Mouse (Mus musculus) liver, embryonic 15.5 days (tissue): ENCODE results near the gene Syde2. TPM values are rescaled to one million over a fixed set of nuclear protein-coding genes. Genes with fewer than 3 reads are reported as not detected.
A peak's percentile ranks its signal among the peaks of the same experiment; 100 is the strongest.

Experiments used
- ATAC-seq: fragments of 200-750 bp; cut with Nextera tagmentation; 2 replicates; pipeline ENCODE4 v1.8.0; 2017; ENCODE audit warnings: moderate number of reproducible peaks, mild to moderate bottlenecking, moderate library complexity; ENCODE audit not compliant: insufficient read depth
- H3K27ac ChIP-seq: fragments of 300-500 bp; sonication (generic); replicated peaks from 2 replicates; pipeline ENCODE4 v1.5.1; 2015; ENCODE audit warnings: mild to moderate bottlenecking, inconsistent platforms
- H3K27me3 ChIP-seq: fragments of 300-500 bp; sonication (generic); 2 replicates; pipeline ENCODE4 v1.6.1; 2015; ENCODE audit warnings: mild to moderate bottlenecking, inconsistent platforms
- H3K36me3 ChIP-seq: fragments of 300-500 bp; sonication (generic); replicated peaks from 2 replicates; pipeline ENCODE4 v1.6.1; 2015; ENCODE audit warnings: moderate library complexity, mild to moderate bottlenecking, inconsistent platforms
- H3K4me1 ChIP-seq: fragments of 300-500 bp; sonication (generic); replicated peaks from 2 replicates; pipeline ENCODE4 v1.6.1; 2015; ENCODE audit warnings: inconsistent platforms
- H3K4me2 ChIP-seq: fragments of 300-500 bp; sonication (generic); 2 replicates; pipeline ENCODE4 v1.6.1; 2015; ENCODE audit warnings: moderate library complexity, mild to moderate bottlenecking, inconsistent platforms
- H3K4me3 ChIP-seq: fragments of 300-500 bp; sonication (generic); replicated peaks from 2 replicates; pipeline ENCODE4 v1.5.1; 2015; ENCODE audit warnings: mild to moderate bottlenecking, inconsistent platforms
- H3K9ac ChIP-seq: fragments of 300-500 bp; sonication (generic); 2 replicates; pipeline ENCODE4 v1.6.1; 2015; ENCODE audit warnings: moderate library complexity, mild to moderate bottlenecking, inconsistent platforms
- H3K9me3 ChIP-seq: fragments of 300-500 bp; sonication (generic); replicated peaks from 2 replicates; pipeline ENCODE4 v1.6.1; 2016; ENCODE audit warnings: inconsistent platforms
- WGBS: fragments of 180-500 bp; shearing (Covaris S2); methylation state at CpG from one replicate; pipeline ENCODE4 v1.1.7; 2015; ENCODE audit warnings: mixed read lengths; ENCODE audit not compliant: insufficient replicate concordance; 5-methylcytosine and 5-hydroxymethylcytosine counted together
- polyA plus RNA-seq: library from polyadenylated mRNA; unstranded; fragments of >200 nt; fragmentation: Nextera tagmentation; extraction: Ambion mirVana; gene quantifications from 2 replicates; pipeline ENCODE4 v1.2.1, GENCODE M21; 2015

Syde2 gene
- polyA plus RNA-seq, 1 experiment from 2014 or later = 0.52 TPM

DNA sequence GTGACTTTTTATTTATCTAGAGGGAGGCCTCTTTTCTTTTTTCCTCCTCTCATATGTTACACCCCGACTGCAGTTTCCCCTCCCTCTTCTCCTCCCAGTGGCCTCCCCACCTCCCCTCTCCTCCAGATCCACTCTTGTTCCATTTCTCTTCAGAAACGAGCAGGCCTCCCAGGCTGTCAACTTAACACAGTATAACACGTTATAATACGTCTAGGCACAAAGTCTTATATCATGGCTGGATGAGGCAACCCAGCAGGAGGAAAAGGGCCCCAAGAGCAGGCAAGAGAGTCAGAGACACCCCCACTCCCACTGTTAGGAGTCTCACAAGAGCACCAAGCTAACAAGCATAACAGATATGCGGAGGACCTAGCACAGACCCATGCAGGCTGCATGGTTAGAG lies 45.3 kb downstream of the Syde2 start:
- Histone ChIP-seq H3K27me3 (no peaks in the 10 kb centered on the region), H3K9me3 (no peaks in the 10 kb centered on the region), H3K4me3 (no peak overlapping the region), H3K36me3 (no peaks in the 10 kb centered on the region), H3K27ac (no peak overlapping the region), H3K9ac (no peak overlapping the region), H3K4me1 (peaks cover 11% of the 10 kb centered on the region; the same call in 1 of the 2 replicates), H3K4me2 (no peak overlapping the region)
- ATAC-seq = no peak
- 65% methylated on average over 5 of the region's 5 CpGs for WGBS

DNA sequence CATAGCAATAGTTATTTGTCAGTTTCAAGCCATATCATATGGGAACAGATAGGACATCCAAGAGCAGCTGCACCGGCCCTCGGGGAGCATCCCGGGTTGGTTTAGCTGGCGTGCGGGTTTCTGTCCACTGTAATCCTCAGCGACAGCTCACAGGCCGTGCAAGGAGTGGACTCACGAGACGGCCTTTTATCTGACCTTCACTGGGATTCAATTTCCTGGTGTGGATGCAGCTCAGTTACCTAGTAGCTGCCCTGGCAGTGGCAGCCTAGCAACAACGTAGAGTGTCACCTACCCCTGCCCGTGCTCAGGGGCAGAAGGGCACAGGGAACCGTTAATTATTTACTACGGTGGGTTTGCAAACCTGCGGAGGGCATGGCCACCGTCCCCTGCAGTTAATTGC lies 50.2 kb downstream of the Syde2 start:
- Histone ChIP-seq H3K4me1 (no peaks in the 10 kb centered on the region), H3K36me3 (no peaks in the 10 kb centered on the region), H3K27me3 (no peaks in the 10 kb centered on the region), H3K4me2 (peak overlapping the region; percentile 10; the same call in 1 of the 2 replicates), H3K9me3 (no peaks in the 10 kb centered on the region), H3K27ac (no peak overlapping the region), H3K4me3 (no peak overlapping the region), H3K9ac (no peak overlapping the region)
- WGBS = 64% methylated on average over 15 of the region's 15 CpGs
- peak; percentile 40; the same call in 1 of the 2 replicates for ATAC-seq

DNA sequence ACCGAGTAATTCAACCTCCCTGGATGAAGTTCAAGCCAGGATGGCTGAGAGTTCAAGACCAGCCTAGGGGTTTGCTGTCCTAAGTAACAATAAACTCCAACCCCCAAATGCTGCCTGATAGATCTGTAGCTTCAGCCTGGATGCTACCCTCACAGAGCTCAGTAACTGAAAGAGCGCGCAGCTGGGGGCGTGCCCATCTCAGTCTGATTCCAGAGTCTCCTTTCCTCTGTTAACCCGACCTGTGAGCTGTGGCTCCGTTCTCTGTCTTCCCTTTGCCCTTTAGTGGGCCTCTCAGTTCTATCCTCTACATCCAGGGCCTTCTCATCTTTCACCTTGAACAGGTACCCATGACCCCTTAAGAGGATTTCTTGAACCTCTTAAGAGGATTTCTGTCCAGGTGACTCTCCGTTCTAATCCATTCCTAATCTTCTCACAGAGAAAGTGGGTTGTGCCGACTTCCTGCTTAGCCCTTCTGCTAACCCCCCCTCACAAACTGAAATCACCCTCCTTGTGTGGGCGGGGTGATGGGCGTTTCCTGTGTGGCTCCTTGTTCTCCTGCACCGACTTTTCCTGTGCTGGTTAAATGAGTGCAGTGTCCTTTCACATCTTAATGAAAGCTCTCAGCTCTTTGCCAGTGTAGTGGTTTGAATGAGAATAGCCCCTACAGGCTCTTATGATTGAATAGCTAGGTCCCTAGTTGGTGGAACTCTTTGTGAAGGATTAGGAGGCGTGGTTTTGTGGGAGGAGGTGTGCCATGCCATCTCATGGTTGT lies 51.6 kb downstream of the Syde2 start:
- H3K27me3 ChIP-seq = no peaks in the 10 kb centered on the region
- H3K27ac ChIP-seq = no peak overlapping the region
- H3K4me2 ChIP-seq = peak overlapping the region; percentile 20; the same call in 1 of the 2 replicates
- no peak overlapping the region for H3K9ac ChIP-seq
- no peak overlapping the region for H3K4me3 ChIP-seq
- no peaks in the 10 kb centered on the region for H3K9me3 ChIP-seq
- no peak for ATAC-seq
- H3K36me3 ChIP-seq = no peaks in the 10 kb centered on the region
- WGBS = 45% methylated on average over 12 of the region's 12 CpGs
- H3K4me1 ChIP-seq = no peaks in the 10 kb centered on the region

DNA sequence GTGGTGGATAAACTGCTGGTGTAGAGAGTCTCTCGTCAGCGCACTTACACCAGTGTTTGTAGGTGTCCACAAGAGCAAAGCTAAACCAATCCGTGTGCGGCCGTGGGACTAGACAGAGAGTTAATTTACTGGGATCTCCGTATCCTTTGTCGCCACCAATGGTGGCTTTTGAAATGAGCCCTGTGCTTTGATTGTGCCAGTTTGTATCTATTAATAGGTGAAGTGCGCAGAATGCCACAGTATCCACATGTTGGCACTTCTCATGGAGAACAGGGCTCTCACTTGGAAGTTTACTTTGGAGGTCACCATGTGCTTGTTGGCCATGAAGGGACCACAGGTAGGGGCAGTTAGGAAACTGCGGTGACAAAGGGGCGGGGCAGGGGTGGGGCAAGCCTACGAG lies 53.7 kb downstream of the Syde2 start:
- Histone ChIP-seq H3K4me3 (no peak overlapping the region), H3K27me3 (no peaks in the 10 kb centered on the region), H3K27ac (no peak overlapping the region), H3K9ac (no peak overlapping the region), H3K4me2 (no peak overlapping the region), H3K36me3 (no peaks in the 10 kb centered on the region), H3K4me1 (no peaks in the 10 kb centered on the region), H3K9me3 (no peaks in the 10 kb centered on the region)
- no peak for ATAC-seq
- 78% methylated on average over 11 of the region's 11 CpGs for WGBS

DNA sequence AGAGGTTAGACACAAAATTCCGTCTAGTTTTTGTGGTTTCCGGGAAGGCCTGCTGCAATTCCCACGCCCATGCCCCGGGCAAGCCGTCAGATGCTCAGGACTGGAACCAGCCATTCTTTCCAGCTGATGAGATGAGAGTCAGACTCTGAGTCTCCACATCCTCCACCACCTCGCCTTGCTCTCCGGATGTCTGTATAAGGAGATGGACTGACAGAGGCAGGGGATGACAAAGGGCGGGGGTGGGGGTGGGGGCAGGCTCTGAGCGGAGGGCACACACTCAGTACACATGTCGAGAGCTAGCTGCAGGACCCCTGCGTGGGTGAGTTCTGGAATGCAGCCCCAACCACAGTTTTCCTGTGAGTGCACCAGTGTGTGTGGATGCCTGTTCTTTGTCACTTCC lies 57.3 kb downstream of the Syde2 start:
- Histone ChIP-seq H3K36me3 (no peaks in the 10 kb centered on the region), H3K4me1 (no peaks in the 10 kb centered on the region), H3K27ac (no peak overlapping the region), H3K27me3 (no peaks in the 10 kb centered on the region), H3K9me3 (no peaks in the 10 kb centered on the region), H3K9ac (no peak overlapping the region), H3K4me3 (no peak overlapping the region), H3K4me2 (no peak overlapping the region)
- no peak for ATAC-seq
- 20% methylated on average over 11 of the region's 11 CpGs for WGBS

DNA sequence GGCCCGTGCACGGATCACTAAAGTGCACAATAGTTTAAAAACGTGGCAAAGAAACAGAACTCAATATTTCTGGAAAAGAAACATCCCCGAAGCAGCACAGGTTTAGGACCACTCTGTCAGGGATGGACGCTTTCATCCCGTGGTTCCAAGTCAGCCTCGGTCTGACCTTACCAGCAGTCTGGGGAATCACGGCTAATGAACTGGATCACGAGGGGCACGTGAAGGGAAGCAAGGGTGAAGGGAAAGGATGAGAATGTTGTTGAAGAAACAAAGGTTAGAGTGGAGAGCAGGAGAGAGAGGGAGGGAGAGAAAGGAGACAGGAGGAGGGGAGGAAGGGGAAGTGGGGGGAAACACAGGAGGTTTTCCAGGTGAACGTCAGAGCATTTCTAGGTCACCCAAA lies 58.4 kb downstream of the Syde2 start:
- H3K36me3 ChIP-seq = no peaks in the 10 kb centered on the region
- no peaks in the 10 kb centered on the region for H3K9me3 ChIP-seq
- no peaks in the 10 kb centered on the region for H3K4me1 ChIP-seq
- no peaks in the 10 kb centered on the region for H3K27me3 ChIP-seq
- 65% methylated on average over 11 of the region's 11 CpGs for WGBS
- no peak overlapping the region for H3K9ac ChIP-seq
- H3K4me2 ChIP-seq = no peak overlapping the region
- no peak overlapping the region for H3K4me3 ChIP-seq
- H3K27ac ChIP-seq = no peak overlapping the region
- no peak for ATAC-seq

DNA sequence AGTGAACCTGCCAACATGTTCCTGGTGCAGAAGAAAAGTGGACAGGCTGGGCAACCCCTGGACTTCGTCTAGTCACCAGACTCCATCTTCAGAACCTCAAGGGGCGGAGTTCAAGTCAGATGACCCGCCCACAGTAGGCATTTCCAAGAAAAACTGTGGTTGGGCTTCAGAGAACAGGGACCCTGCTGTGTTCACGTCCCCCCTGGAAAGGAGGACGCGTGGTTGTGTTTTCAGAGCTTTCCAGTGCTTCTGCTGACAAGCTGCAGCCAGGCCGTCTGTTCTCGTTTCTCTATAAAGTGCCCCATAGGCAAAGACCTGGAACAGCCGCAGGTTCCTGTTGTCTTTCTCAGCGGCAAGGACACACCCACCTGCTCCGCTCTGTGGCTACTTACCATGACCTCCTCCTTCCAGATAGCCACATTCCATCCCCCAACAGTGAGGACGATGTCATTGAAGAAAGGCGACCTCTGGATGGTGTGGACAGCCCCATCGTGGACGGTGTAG lies 60.1 kb downstream of the Syde2 start:
- Histone ChIP-seq H3K9me3 (no peaks in the 10 kb centered on the region), H3K36me3 (no peaks in the 10 kb centered on the region), H3K9ac (no peak overlapping the region), H3K27ac (no peak overlapping the region), H3K4me3 (peak overlapping the region; percentile 11; the same call in 1 of the 2 replicates), H3K4me1 (no peaks in the 10 kb centered on the region), H3K4me2 (peak overlapping the region; percentile 52), H3K27me3 (no peaks in the 10 kb centered on the region)
- 14% methylated on average over 15 of the region's 15 CpGs for WGBS
- peak; percentile 31; the same call in 1 of the 2 replicates for ATAC-seq

DNA sequence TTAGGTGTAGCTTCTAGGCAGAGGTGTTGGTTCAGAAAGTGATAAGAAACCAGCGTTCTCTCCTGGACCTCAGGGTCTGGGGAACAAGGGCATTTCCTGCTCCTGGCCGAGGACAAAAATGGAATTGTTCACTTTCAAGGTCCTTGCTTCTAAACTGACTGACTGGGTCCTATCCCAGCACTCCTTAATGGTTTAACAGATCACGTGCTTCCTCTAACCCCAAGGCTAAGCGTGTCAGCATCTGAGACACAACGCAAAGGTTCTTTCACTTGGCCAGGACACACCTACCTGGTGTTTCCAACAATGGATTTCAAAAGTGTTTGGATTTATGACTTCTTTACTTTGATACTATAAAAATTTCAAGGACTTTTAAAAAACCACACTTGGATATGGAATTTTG lies 62.3 kb downstream of the Syde2 start:
- Histone ChIP-seq H3K27ac (no peak overlapping the region), H3K27me3 (no peaks in the 10 kb centered on the region), H3K4me3 (no peak overlapping the region), H3K9ac (no peak overlapping the region), H3K4me1 (no peaks in the 10 kb centered on the region), H3K9me3 (no peaks in the 10 kb centered on the region), H3K36me3 (no peaks in the 10 kb centered on the region), H3K4me2 (no peak overlapping the region)
- ATAC-seq = no peak
- WGBS = 48% methylated on average over 5 of the region's 5 CpGs

DNA sequence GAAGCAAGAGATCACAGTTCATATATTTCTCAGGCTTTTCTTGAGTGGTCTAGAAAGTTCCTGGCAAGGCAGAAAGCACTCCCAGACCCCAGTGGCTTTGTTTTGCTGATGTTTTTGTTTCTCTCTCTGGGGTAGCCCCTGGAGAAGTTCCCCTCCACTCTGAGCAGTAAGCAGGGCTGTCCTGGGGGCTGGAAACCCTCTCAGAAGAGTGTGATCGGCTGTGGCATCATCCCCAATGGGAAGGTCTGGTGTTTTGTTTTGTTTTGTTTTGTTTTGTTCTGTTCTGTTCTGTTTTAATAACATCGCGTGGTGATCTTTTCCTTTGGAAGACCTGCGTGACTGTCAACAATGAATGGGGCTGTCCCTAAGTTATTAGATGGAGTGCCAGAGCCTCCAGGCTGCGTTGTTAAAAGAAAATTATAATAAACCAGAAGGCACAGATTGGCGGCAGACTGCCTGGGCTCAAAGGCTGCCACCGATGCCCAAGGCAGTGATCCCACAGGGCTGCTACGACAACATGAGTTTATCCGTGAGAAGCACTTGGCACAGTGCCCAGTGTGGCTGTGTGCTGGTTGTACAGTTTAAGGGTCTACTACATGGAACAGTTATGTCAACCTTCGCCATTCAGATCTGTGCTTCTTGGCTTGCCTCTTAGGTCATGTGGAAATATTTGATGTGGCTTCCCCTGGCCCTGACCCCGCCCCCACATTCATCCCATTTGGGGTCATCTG lies 63.8 kb downstream of the Syde2 start:
- no peaks in the 10 kb centered on the region for H3K27me3 ChIP-seq
- ATAC-seq = no peak
- no peaks in the 10 kb centered on the region for H3K36me3 ChIP-seq
- no peak overlapping the region for H3K9ac ChIP-seq
- H3K4me3 ChIP-seq = no peak overlapping the region
- 62% methylated on average over 11 of the region's 11 CpGs for WGBS
- no peak overlapping the region for H3K4me2 ChIP-seq
- no peaks in the 10 kb centered on the region for H3K9me3 ChIP-seq
- H3K27ac ChIP-seq = no peak overlapping the region
- H3K4me1 ChIP-seq = no peaks in the 10 kb centered on the region

DNA sequence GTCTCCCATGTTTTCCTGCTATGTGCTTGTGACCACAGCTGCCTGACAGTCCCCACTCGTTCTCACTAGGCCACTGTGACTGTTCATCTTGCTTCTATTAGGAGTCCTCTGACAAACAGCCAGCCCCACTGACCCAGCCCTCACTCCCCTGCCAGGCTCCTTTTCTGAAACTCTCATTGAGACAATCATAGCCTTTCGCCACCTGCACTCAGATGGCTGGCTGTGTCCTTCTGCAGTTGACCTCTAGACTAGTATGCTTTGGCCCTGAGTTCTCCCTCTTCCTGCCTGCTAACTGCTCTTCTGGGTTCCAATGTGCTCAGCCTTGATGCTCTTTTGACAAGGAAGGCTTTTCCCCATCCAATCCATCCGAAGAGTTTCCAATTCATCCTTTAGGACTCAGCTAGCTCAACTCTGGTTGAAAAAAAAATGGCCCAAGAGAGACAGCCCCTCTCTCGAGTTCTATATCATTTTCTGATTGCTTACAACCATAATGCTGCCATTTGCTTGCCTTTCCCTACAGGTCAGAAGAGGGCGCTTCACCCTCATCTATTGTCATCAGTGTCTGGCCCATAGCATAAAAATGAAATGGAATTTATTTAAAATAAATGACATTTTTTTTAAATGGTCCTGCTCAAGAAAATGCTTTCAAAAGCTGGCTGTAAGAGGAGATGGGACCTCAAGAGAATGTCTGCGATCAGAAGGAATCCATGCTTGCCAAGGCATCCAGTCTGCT lies 65.6 kb downstream of the Syde2 start:
- no peak overlapping the region for H3K27ac ChIP-seq
- H3K4me2 ChIP-seq = no peak overlapping the region
- no peaks in the 10 kb centered on the region for H3K27me3 ChIP-seq
- H3K36me3 ChIP-seq = no peaks in the 10 kb centered on the region
- 39% methylated on average over 6 of the region's 6 CpGs for WGBS
- no peaks in the 10 kb centered on the region for H3K9me3 ChIP-seq
- no peaks in the 10 kb centered on the region for H3K4me1 ChIP-seq
- H3K4me3 ChIP-seq = no peak overlapping the region
- no peak overlapping the region for H3K9ac ChIP-seq
- no peak for ATAC-seq

DNA sequence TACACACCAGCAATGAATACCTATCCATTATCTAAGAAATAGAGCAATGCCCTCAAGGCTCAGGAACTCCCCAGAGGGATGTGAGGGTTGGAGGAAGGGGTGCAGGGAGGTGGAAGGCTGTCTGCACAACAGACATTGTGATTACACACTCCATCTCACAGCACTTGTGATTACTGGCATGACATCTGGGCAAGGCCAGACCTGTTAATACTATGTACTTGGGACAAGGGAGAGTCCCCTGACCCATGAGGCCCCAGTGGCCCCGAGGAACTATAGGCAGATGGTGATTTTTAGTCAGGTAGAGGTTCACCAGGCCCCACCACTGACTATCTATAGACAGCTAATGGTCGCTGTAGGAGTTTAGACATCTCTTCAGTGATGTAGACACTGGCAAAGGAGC lies 66.2 kb downstream of the Syde2 start:
- Histone ChIP-seq H3K36me3 (no peaks in the 10 kb centered on the region), H3K9ac (no peak overlapping the region), H3K27ac (no peak overlapping the region), H3K9me3 (no peaks in the 10 kb centered on the region), H3K4me2 (no peak overlapping the region), H3K27me3 (no peaks in the 10 kb centered on the region), H3K4me1 (no peaks in the 10 kb centered on the region), H3K4me3 (no peak overlapping the region)
- WGBS = 54% methylated on average over 2 of the region's 2 CpGs
- ATAC-seq = no peak
